Mouse (Mus musculus): ENCODE results near the gene Ttc9b.

GRCm38 (mm10) chr7:27656600-27656999 is 2.9 kb downstream of the Ttc9b start:
- TF ChIP-seq MAFK (IDR thresholded peaks at IDR 0.05; ENCODE audit: insufficient read depth, low read depth, low read length) (no peak), ZNF384 (IDR thresholded peaks at IDR 0.05; ENCODE audit: low read depth, low read length) (no peak), CHD2 (IDR thresholded peaks at IDR 0.05; ENCODE audit: low read depth, low read length) (no peak)

Data from ES-E14 (cell line).